Mouse (Mus musculus) olfactory bulb, adult 2 months (tissue): ENCODE results near the gene Rsrc1.

ENCODE experiments used
- CTCF ChIP-seq: fragments of 200-500 bp; IDR thresholded peaks from 2 replicates; pipeline ENCODE4 v1.5.1; 2012; ENCODE audit warnings: low read depth, mild to moderate bottlenecking, low read length, moderate library complexity; ENCODE audit not compliant: insufficient read depth
- POLR2A ChIP-seq: fragments of 200-500 bp; IDR thresholded peaks from 2 replicates; pipeline ENCODE4 v1.6.1; 2012; ENCODE audit warnings: mild to moderate bottlenecking, low read depth, low read length, moderate library complexity; ENCODE audit not compliant: insufficient read depth

DNA sequence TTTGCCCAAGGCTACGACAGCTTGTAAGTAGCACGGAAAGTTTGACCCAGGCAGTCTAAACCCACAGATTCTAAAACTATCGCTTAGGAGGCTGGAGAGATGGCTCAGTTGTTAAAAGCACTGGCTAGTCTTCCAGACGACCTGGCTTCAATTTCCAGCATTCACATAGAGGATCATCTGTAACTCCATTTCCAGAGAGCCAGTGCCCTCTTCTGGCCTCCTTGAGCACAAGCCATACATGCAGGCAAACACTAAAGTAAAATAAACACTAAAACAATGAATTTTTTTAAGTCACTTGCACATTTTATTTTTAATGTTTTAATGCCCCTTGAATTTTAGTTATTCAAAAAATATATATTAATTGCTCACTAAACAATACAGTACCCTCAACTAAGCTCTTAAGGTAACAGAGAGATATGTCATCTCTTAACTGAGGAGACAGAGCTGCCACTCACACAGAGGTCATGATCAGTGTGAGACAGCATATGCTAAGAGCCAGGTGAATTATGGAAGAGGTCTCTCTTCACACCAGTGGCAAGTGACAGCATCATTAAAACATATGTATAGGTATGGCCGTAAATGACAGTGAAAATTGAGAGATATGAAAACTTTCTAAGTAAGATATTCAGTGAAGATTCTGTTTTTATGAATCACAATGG lies 361.9 kb downstream of the Rsrc1 start:
- TF ChIP-seq CTCF (no peak), POLR2A (no peak)
